Mouse (Mus musculus) spleen, adult 2 months (tissue): ENCODE data around the gene Zfp874b.
"Not testable (repeated sequence)": the region's sequence is repeated elsewhere in the genome, so short reads cannot be mapped to it uniquely, and the experiment has no call there.

Experiments
- CTCF ChIP-seq: fragments of 200-500 bp; IDR thresholded peaks from 2 replicates; pipeline ENCODE4 v1.5.1; 2011; ENCODE audit warnings: mild to moderate bottlenecking, inconsistent platforms; ENCODE audit not compliant: insufficient read depth, insufficient read length, insufficient replicate concordance; ENCODE audit errors: extremely low read depth
- POLR2A ChIP-seq: fragments of 200-500 bp; IDR thresholded peaks from 2 replicates; pipeline ENCODE4 v1.6.1; 2011; ENCODE audit warnings: low read depth, low read length, inconsistent platforms

- not testable (repeated sequence) for TF ChIP-seq POLR2A, CTCF
These were observed 58.4 kb downstream of the Zfp874b start for GRCm38 (mm10) chr13:67425699-67426098.
